Mouse (Mus musculus) CH12.LX (cell line): Measurements from ENCODE around the gene Intu.

Source experiments
- BHLHE40 ChIP-seq: IDR thresholded peaks from 2 replicates; pipeline ENCODE4 v1.6.1; 2011; ENCODE audit warnings: mild to moderate bottlenecking, low read depth, low read length, improper control_type of control experiment
- CHD2 ChIP-seq: IDR thresholded peaks from 2 replicates; pipeline ENCODE4 v1.6.1; 2011; ENCODE audit warnings: low read length, improper control_type of control experiment
- CTCF ChIP-seq, 2 experiments: IDR thresholded peaks in 1 of 2; conservative IDR thresholded peaks in 1 of 2; 2 replicates each; pipeline ENCODE4 v1.5.1; 2011 to 2012; ENCODE audit warnings: low read depth in 2 of 2, low read length in 2 of 2, improper control_type of control experiment in 1 of 2, inconsistent platforms in 1 of 2, mild to moderate bottlenecking in 1 of 2, moderate library complexity in 1 of 2
- EP300 ChIP-seq: IDR thresholded peaks from 2 replicates; pipeline ENCODE4 v1.6.1; 2011; ENCODE audit warnings: low read length, improper control_type of control experiment
- HCFC1 ChIP-seq: IDR thresholded peaks from 2 replicates; pipeline ENCODE4 v1.6.1; 2012; ENCODE audit warnings: low read depth, mild to moderate bottlenecking, inconsistent platforms, low read length, improper control_type of control experiment
- MAX ChIP-seq: IDR thresholded peaks from 2 replicates; pipeline ENCODE4 v1.6.1; 2011; ENCODE audit warnings: low read length, improper control_type of control experiment
- MAZ ChIP-seq: IDR thresholded peaks from 2 replicates; pipeline ENCODE4 v1.6.1; 2012; ENCODE audit warnings: low read depth, mild to moderate bottlenecking, inconsistent platforms, low read length, improper control_type of control experiment, moderate library complexity
- MEF2A ChIP-seq: IDR thresholded peaks from 2 replicates; pipeline ENCODE4 v1.6.1; 2014; ENCODE audit warnings: low read depth, mild to moderate bottlenecking, inconsistent platforms, low read length, improper control_type of control experiment, borderline replicate concordance
- NRF1 ChIP-seq: IDR thresholded peaks from 2 replicates; pipeline ENCODE4 v1.6.1; 2014; ENCODE audit warnings: low read depth, mild to moderate bottlenecking, inconsistent platforms, low read length, improper control_type of control experiment, moderate library complexity
- POLR2A ChIP-seq: IDR thresholded peaks from 2 replicates; pipeline ENCODE4 v1.6.1; 2011; ENCODE audit warnings: low read depth, mild to moderate bottlenecking, improper control_type of control experiment, low read length
- USF1 ChIP-seq: IDR thresholded peaks from 2 replicates; pipeline ENCODE4 v1.6.1; 2014; ENCODE audit warnings: low read depth, mild to moderate bottlenecking, inconsistent platforms, low read length, improper control_type of control experiment
- ZKSCAN1 ChIP-seq: IDR thresholded peaks from 2 replicates; pipeline ENCODE4 v1.6.1; 2012; ENCODE audit warnings: low read depth, inconsistent platforms, low read length, improper control_type of control experiment, borderline replicate concordance

- TF ChIP-seq CTCF (conservative IDR thresholded peaks at IDR 0.05 in 1 of 2, IDR thresholded peaks at IDR 0.05 in 1 of 2; ENCODE audit: low read depth in 2 of 2, low read length in 2 of 2): no peak
- TF ChIP-seq CHD2: no peak
- TF ChIP-seq HCFC1: no peak
- TF ChIP-seq MAZ: no peak
- TF ChIP-seq POLR2A: no peak
- no peak for TF ChIP-seq EP300
- TF ChIP-seq MEF2A: no peak
- TF ChIP-seq USF1: no peak
- TF ChIP-seq ZKSCAN1: no peak
- no peak for TF ChIP-seq NRF1
- no peak for TF ChIP-seq MAX
- TF ChIP-seq BHLHE40: no peak
Measured at GRCm38 (mm10) chr3:40512936-40513829, 17.9 kb upstream of the Intu start.
